Comparison of ENCODE assay signal across 11 mouse cellular contexts in genomic region chr13:63097440-63097930, GRCm38 (mm10).
DNase-seq lines count a peak whose midpoint lies in the region; ATAC-seq and TF ChIP-seq lines count a peak whose summit lies in the region.
"Had no signal": no experiment of that assay in that cellular context is flagged by ENCODE, and none has a peak within 500 bp of the region (broad histone marks: within the 10 kb centered on the region; RNA-seq: fewer than 3 reads in every experiment).

No protein-coding gene starts in this region.

- H3K4me2 ChIP-seq in heart, embryonic 13.5 days = no peak overlapping the region
- H3K4me2 ChIP-seq in lung, embryonic 16.5 days (ENCODE audit: low read depth, low read length) = no peak overlapping the region
- H3K4me2 ChIP-seq: midbrain, embryonic 13.5 days had no signal

- H3K36me3 ChIP-seq in heart, embryonic 13.5 days = no peaks in the 10 kb centered on the region
- H3K36me3 ChIP-seq in lung, embryonic 16.5 days (ENCODE audit: control insufficient read depth, insufficient read depth, low read length) = no peaks in the 10 kb centered on the region
- H3K36me3 ChIP-seq: midbrain, embryonic 13.5 days had no signal

- H3K27ac ChIP-seq in heart, embryonic 13.5 days (replicated peaks) = peak overlapping the region; percentile 39; the same call in 1 of the 2 replicates
- peak overlapping the region; percentile 76 for H3K27ac ChIP-seq in lung, embryonic 16.5 days (ENCODE audit: low read length)
- peak overlapping the region; percentile 72 for H3K27ac ChIP-seq in embryonic fibroblast, embryonic 13.5 days (ENCODE audit: insufficient read depth, low read length)
- H3K27ac ChIP-seq: midbrain, embryonic 13.5 days had no signal

- no peak for DNase-seq in heart, postnatal 4 days
- DNase-seq in lung, postnatal 36 days = no peak
- DNase-seq in right cerebral cortex, postnatal 25 days = no peak
- no peak for DNase-seq in urinary bladder, adult 2 months (ENCODE audit: low spot score)
- DNase-seq: layer of hippocampus, adult 9-11 months; thymus, adult 18-20 months had no signal

- peaks cover 42% of the 10 kb centered on the region for H3K4me1 ChIP-seq in heart, embryonic 13.5 days
- peaks cover 36% of the 10 kb centered on the region for H3K4me1 ChIP-seq in lung, embryonic 16.5 days (replicated peaks; ENCODE audit: control insufficient read depth, insufficient read depth, low read length)
- H3K4me1 ChIP-seq in embryonic fibroblast, embryonic 13.5 days (ENCODE audit: control insufficient read depth, insufficient read depth, low read length) = peaks cover 8% of the 10 kb centered on the region

- 76% methylated on average over 8 of the region's 8 CpGs for WGBS in heart, embryonic 13.5 days
- 77% methylated on average over 8 of the region's 8 CpGs for WGBS in lung, embryonic 16.5 days

- no peak overlapping the region for H3K9ac ChIP-seq in heart, embryonic 13.5 days
- H3K9ac ChIP-seq in lung, embryonic 16.5 days (ENCODE audit: low read length) = peak overlapping the region; percentile 13; the same call in 1 of the 2 replicates
- H3K9ac ChIP-seq: midbrain, embryonic 13.5 days had no signal

- TF ChIP-seq POLR2A in embryonic fibroblast, embryonic 13.5 days (IDR thresholded peaks at IDR 0.05; ENCODE audit: low read depth, low read length) = no peak

- no peaks in the 10 kb centered on the region for H3K9me3 ChIP-seq in heart, embryonic 13.5 days
- H3K9me3 ChIP-seq in lung, embryonic 16.5 days (ENCODE audit: control insufficient read depth, low read length) = no peaks in the 10 kb centered on the region
- H3K9me3 ChIP-seq: midbrain, embryonic 13.5 days had no signal

- no peaks in the 10 kb centered on the region for H3K27me3 ChIP-seq in heart, embryonic 13.5 days (replicated peaks)
- H3K27me3 ChIP-seq in lung, embryonic 16.5 days (ENCODE audit: control insufficient read depth, insufficient read depth, low read depth, low read length) = no peaks in the 10 kb centered on the region
- H3K27me3 ChIP-seq: midbrain, embryonic 13.5 days had no signal

- no peak for ATAC-seq in heart, embryonic 13.5 days (ENCODE audit: extremely low read depth, insufficient number of reproducible peaks, low FRiP score, low TSS enrichment)
- ATAC-seq in lung, embryonic 16.5 days (ENCODE audit: low read depth) = no peak
- ATAC-seq in monocyte, adult 5-6 weeks (replicated peaks; ENCODE audit: insufficient number of reproducible peaks, low FRiP score, low TSS enrichment, poor library complexity, severe bottlenecking) = no peak
- ATAC-seq: midbrain, embryonic 13.5 days had no signal

- no peak overlapping the region for H3K4me3 ChIP-seq in heart, embryonic 13.5 days
- H3K4me3 ChIP-seq in lung, embryonic 16.5 days (ENCODE audit: low read length) = no peak overlapping the region
- H3K4me3 ChIP-seq in embryonic fibroblast, embryonic 13.5 days (ENCODE audit: insufficient read depth, low read length) = no peak overlapping the region
- H3K4me3 ChIP-seq: midbrain, embryonic 13.5 days had no signal

- TF ChIP-seq CTCF in embryonic fibroblast, embryonic 13.5 days (IDR thresholded peaks at IDR 0.05; ENCODE audit: borderline replicate concordance, insufficient read depth, low read length) = no peak
